Comparison of ENCODE assay signal across 9 mouse cellular contexts in the genomic region with DNA sequence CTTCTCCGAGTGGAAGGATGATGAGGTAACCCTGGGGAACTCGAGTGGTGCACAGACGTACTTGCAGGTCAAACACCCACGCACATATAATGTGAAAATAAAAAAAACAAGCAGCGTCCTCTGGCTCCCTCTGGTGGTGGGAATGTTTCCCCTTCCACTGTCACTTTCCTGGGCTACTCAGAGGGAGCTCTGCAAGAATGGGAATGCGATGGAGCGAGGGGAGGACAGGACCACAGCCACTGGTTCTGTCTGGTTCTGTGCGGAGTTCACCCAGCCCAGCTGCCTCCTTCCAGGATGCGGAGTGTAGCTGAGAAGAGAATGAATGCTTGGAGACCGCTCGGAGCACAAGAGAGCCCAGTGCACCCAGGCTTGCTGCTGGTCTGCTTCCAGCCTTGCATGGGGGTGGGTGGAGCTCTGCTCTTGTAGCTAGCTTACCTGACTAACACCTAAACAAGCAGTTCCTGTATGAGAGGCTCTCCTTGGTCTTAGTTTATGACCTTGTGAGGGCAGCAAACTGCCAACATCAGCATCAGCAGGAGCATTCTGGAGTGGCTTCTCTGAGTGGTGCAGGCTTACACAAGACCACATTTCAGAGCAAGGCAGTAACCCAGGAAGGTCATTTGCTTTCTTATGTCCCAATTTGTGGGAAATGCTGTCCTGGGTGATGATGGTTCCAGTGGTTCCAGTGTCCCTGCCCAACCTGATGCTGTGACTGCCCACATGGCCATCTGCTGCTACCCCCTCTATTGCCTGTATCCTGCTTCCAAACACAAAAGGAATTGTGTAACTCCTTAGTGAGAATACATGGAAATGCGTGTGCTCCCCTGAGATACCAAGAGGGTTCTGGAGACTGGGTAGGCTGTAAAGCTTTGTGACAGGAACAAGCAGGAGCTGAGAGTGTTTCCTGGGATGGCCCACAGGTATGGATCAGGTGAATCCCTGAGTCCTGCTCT. TPM values are rescaled to one million over a fixed set of nuclear protein-coding genes. Genes with fewer than 3 reads are reported as not detected.
DNase-seq lines count a peak whose midpoint lies in the region; ATAC-seq and TF ChIP-seq lines count a peak whose summit lies in the region.
"Had no signal": no experiment of that assay in that cellular context is flagged by ENCODE, and none has a peak within 500 bp of the region (broad histone marks: within the 10 kb centered on the region; RNA-seq: fewer than 3 reads in every experiment).

No protein-coding gene starts in this region.

- peaks cover 89% of the 10 kb centered on the region for H3K36me3 ChIP-seq in heart, embryonic 12.5 days
- peaks cover 46% of the 10 kb centered on the region for H3K36me3 ChIP-seq in kidney, embryonic 16.5 days (ENCODE audit: insufficient read depth, low read length)

- peak overlapping the region; percentile 22; the same call in 1 of the 2 replicates for H3K4me2 ChIP-seq in heart, embryonic 12.5 days
- H3K4me2 ChIP-seq in kidney, embryonic 16.5 days (replicated peaks; ENCODE audit: low read depth, low read length) = no peak overlapping the region

- WGBS in heart, embryonic 12.5 days = 35% methylated on average over 12 of the region's 12 CpGs
- 30% methylated on average over 12 of the region's 12 CpGs for WGBS in kidney, embryonic 16.5 days

- peaks cover 23% of the 10 kb centered on the region for H3K4me1 ChIP-seq in heart, embryonic 12.5 days (replicated peaks)
- peaks cover 10% of the 10 kb centered on the region for H3K4me1 ChIP-seq in kidney, embryonic 16.5 days (ENCODE audit: insufficient read depth, low read length)

- no peaks in the 10 kb centered on the region for H3K9me3 ChIP-seq in heart, embryonic 12.5 days (replicated peaks)
- H3K9me3 ChIP-seq in kidney, embryonic 16.5 days (ENCODE audit: low read length) = no peaks in the 10 kb centered on the region

- no peaks in the 10 kb centered on the region for H3K27me3 ChIP-seq in heart, embryonic 12.5 days (replicated peaks)
- no peaks in the 10 kb centered on the region for H3K27me3 ChIP-seq in kidney, embryonic 16.5 days (ENCODE audit: insufficient read depth, low read length)

- H3K9ac ChIP-seq in heart, embryonic 12.5 days = peak overlapping the region; percentile 37; the same call in 1 of the 2 replicates
- H3K9ac ChIP-seq in kidney, embryonic 16.5 days (replicated peaks; ENCODE audit: low read length) = peak overlapping the region; percentile 43; the same call in 1 of the 2 replicates

- peak overlapping the region; percentile 69 for H3K27ac ChIP-seq in heart, embryonic 12.5 days (ENCODE audit: poor library complexity, severe bottlenecking)
- peak overlapping the region; percentile 81 for H3K27ac ChIP-seq in kidney, embryonic 16.5 days (ENCODE audit: low read length)

- ATAC-seq in erythroblast, adult 5-6 weeks (replicated peaks; ENCODE audit: low FRiP score, poor library complexity, severe bottlenecking) = peak; percentile 64
- ATAC-seq in heart, embryonic 12.5 days (ENCODE audit: insufficient number of reproducible peaks, low FRiP score) = peak; percentile 64
- peak; percentile 89 for ATAC-seq in kidney, embryonic 16.5 days (ENCODE audit: low FRiP score, low TSS enrichment)

- peak; percentile 94 for TF ChIP-seq CTCF in brain, embryonic 14.5 days (IDR thresholded peaks at IDR 0.05; ENCODE audit: borderline replicate concordance, extremely low read depth, insufficient read depth, insufficient read length)

- no peak for TF ChIP-seq POLR2A in brain, embryonic 14.5 days (IDR thresholded peaks at IDR 0.05; ENCODE audit: borderline replicate concordance, extremely low read depth, insufficient read depth, insufficient read length, poor library complexity, severe bottlenecking)

- peak; percentile 85 for DNase-seq in CD4-positive helper T cell, adult 2 months (ENCODE audit: low read depth, low spot score)
- peak; percentile 72 for DNase-seq in brain, embryonic 14.5 days (ENCODE audit: low read depth)
- DNase-seq in liver = peak; percentile 70
- peak; percentile 54 to 78 for DNase-seq in monocyte, adult 2 months (ENCODE audit: low read depth in 1 of 2, low spot score in 2 of 2)
- DNase-seq in spleen, postnatal 14 days (ENCODE audit: low spot score in 2 of 2) = peak; percentile 56 to 79

- no peak overlapping the region for H3K4me3 ChIP-seq in heart, embryonic 12.5 days
- H3K4me3 ChIP-seq in kidney, embryonic 16.5 days (ENCODE audit: low read length) = no peak overlapping the region
- H3K4me3 ChIP-seq: erythroblast, embryonic 14.5 days had no signal

RNA-seq across cellular contexts. Expression of a gene that starts 24.5 kb away (rescaled TPM):
- 102 and 141 TPM in 2 replicates for polyA plus RNA-seq in brain, embryonic 14.5 days (2012; rRNA removed)
- total RNA-seq in erythroblast, adult 5-6 weeks (2015; ENCODE audit: low replicate concordance) = 5.0 and 6.9 TPM in 2 replicates
- total RNA-seq in erythroblast, adult 5-6 weeks (2017; ENCODE audit: low replicate concordance) = 0.51 and 2.2 TPM in 2 replicates
- polyA plus RNA-seq in heart, embryonic 12.5 days (2016; fragmentation: Nextera tagmentation; extraction: Ambion mirVana) = 92.3 and 97.3 TPM in 2 replicates
- polyA plus RNA-seq in kidney, embryonic 16.5 days (2015; fragmentation: Nextera tagmentation; extraction: Ambion mirVana) = 171 and 187 TPM in 2 replicates

RNA-seq across cellular contexts. Expression of a gene that starts 28.0 kb away (rescaled TPM):
- 152 and 169 TPM in 2 replicates for polyA plus RNA-seq in brain, embryonic 14.5 days (2012; rRNA removed)
- 5.9 and 6.5 TPM in 2 replicates for total RNA-seq in erythroblast, adult 5-6 weeks (2015; ENCODE audit: low replicate concordance)
- total RNA-seq in erythroblast, adult 5-6 weeks (2017; ENCODE audit: low replicate concordance) = 2.0 and 3.3 TPM in 2 replicates
- polyA plus RNA-seq in heart, embryonic 12.5 days (2016; fragmentation: Nextera tagmentation; extraction: Ambion mirVana) = 114 and 116 TPM in 2 replicates
- 113 and 117 TPM in 2 replicates for polyA plus RNA-seq in kidney, embryonic 16.5 days (2015; fragmentation: Nextera tagmentation; extraction: Ambion mirVana)

RNA-seq across cellular contexts. Expression of a gene that starts 33.9 kb away (rescaled TPM):
- polyA plus RNA-seq in brain, embryonic 14.5 days (2012; rRNA removed) = 25.7 and 46.5 TPM in 2 replicates
- total RNA-seq in erythroblast, adult 5-6 weeks (2015; ENCODE audit: low replicate concordance) = 26.8 and 39.6 TPM in 2 replicates
- total RNA-seq in erythroblast, adult 5-6 weeks (2017; ENCODE audit: low replicate concordance) = 9.5 and 18.3 TPM in 2 replicates
- polyA plus RNA-seq in heart, embryonic 12.5 days (2016; fragmentation: Nextera tagmentation; extraction: Ambion mirVana) = 26.8 and 27.1 TPM in 2 replicates
- polyA plus RNA-seq in kidney, embryonic 16.5 days (2015; fragmentation: Nextera tagmentation; extraction: Ambion mirVana) = 36.2 and 40.4 TPM in 2 replicates

RNA-seq across cellular contexts. Expression of a gene that starts 49.9 kb away (rescaled TPM):
- 99.8 and 131 TPM in 2 replicates for polyA plus RNA-seq in brain, embryonic 14.5 days (2012; rRNA removed)
- 14.4 and 17.3 TPM in 2 replicates for total RNA-seq in erythroblast, adult 5-6 weeks (2015; ENCODE audit: low replicate concordance)
- 16.4 and 25.0 TPM in 2 replicates for total RNA-seq in erythroblast, adult 5-6 weeks (2017; ENCODE audit: low replicate concordance)
- polyA plus RNA-seq in heart, embryonic 12.5 days (2016; fragmentation: Nextera tagmentation; extraction: Ambion mirVana) = 34.4 and 34.8 TPM in 2 replicates
- 76.8 and 81.3 TPM in 2 replicates for polyA plus RNA-seq in kidney, embryonic 16.5 days (2015; fragmentation: Nextera tagmentation; extraction: Ambion mirVana)
